Mouse (Mus musculus) limb, embryonic 12.5 days (tissue): ENCODE data around the gene Gm43720. TPM values are rescaled to one million over a fixed set of nuclear protein-coding genes. Genes with fewer than 3 reads are reported as not detected.

ENCODE experiments used
- ATAC-seq: fragments of 200-750 bp; cut with Nextera tagmentation; 2 replicates; pipeline ENCODE4 v1.8.0; 2017; ENCODE audit warnings: low read depth, moderate TSS enrichment; ENCODE audit not compliant: insufficient number of reproducible peaks, insufficient read depth, low FRiP score, low TSS enrichment
- H3K27ac ChIP-seq: fragments of 300-500 bp; sonication (generic); 2 replicates; pipeline ENCODE4 v1.5.1; 2016; ENCODE audit warnings: mild to moderate bottlenecking, moderate library complexity
- H3K27me3 ChIP-seq: fragments of 300-500 bp; sonication (generic); 2 replicates; pipeline ENCODE4 v1.6.1; 2016; ENCODE audit warnings: mild to moderate bottlenecking, moderate library complexity
- H3K36me3 ChIP-seq: fragments of 300-500 bp; sonication (generic); 2 replicates; pipeline ENCODE4 v1.6.1; 2016; ENCODE audit warnings: mild to moderate bottlenecking, moderate library complexity
- H3K4me1 ChIP-seq: fragments of 300-500 bp; sonication (generic); replicated peaks from 2 replicates; pipeline ENCODE4 v1.6.1; 2016
- H3K4me2 ChIP-seq: fragments of 300-500 bp; sonication (generic); 2 replicates; pipeline ENCODE4 v1.6.1; 2016; ENCODE audit warnings: mild to moderate bottlenecking, moderate library complexity
- H3K4me3 ChIP-seq: fragments of 300-500 bp; sonication (generic); replicated peaks from 2 replicates; pipeline ENCODE4 v1.5.1; 2016; ENCODE audit warnings: mild to moderate bottlenecking
- H3K9ac ChIP-seq: fragments of 300-500 bp; sonication (generic); replicated peaks from 2 replicates; pipeline ENCODE4 v1.6.1; 2016; ENCODE audit warnings: mild to moderate bottlenecking, moderate library complexity
- H3K9me3 ChIP-seq: fragments of 300-500 bp; sonication (generic); 2 replicates; pipeline ENCODE4 v1.6.1; 2016; ENCODE audit warnings: mild to moderate bottlenecking, moderate library complexity
- WGBS: fragments of 180-500 bp; shearing (Covaris S2); methylation state at CpG from one replicate; pipeline ENCODE4 v1.1.7; 2016; 5-methylcytosine and 5-hydroxymethylcytosine counted together
- polyA plus RNA-seq: library from polyadenylated mRNA; unstranded; fragments of >200 nt; fragmentation: Nextera tagmentation; extraction: Ambion mirVana; gene quantifications from 2 replicates; pipeline ENCODE4 v1.2.1, GENCODE M21; 2016

Gm43720 gene
- polyA plus RNA-seq, 1 experiment from 2014 or later = 0.25 TPM

DNA sequence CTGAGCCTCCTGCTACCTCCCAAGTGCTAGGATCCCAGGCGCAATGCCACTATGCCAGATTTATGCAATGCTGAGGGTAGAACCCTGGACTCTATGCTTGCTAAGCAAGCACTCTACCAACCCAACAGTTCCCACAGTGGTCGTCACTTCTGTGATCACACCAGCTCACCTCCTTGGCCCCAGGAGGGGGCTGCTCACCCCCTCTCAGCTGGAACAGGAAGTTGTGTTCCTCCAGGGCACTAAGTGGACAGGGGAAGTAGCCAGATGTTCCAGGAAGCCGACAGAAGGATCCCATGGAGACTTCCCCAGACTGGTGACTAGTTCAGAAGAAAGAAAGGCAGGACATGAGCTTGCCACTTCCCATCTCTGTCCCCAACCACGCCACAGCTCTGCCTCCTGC lies 17.8 kb downstream of the Gm43720 start:
- H3K9ac ChIP-seq = no peak overlapping the region

DNA sequence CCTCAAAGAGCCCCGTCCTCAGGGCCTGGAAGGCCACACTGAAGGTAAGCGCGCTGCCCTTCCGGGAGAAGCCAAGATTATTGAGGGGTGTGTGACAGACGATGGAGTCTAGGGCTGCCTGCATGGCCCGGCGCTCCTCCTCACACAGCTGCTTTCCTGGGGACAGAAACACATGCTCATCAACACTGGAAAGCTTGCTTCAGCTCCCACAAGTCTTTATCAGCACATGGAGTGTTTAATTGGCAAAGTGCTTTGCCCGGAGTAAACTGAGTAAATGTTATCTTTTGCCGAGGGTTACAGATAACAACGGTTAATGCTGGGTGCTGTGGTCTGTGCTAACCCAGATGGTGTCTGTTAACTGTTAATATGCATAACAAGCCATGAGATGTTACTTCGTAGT lies 18.9 kb downstream of the Gm43720 start:
- Histone ChIP-seq H3K36me3 (peaks cover 61% of the 10 kb centered on the region), H3K4me2 (no peak overlapping the region), H3K9me3 (no peaks in the 10 kb centered on the region), H3K4me3 (no peak overlapping the region), H3K9ac (no peak overlapping the region), H3K27ac (no peak overlapping the region), H3K4me1 (peaks cover 19% of the 10 kb centered on the region), H3K27me3 (no peaks in the 10 kb centered on the region)
- WGBS = 93% methylated on average over 11 of the region's 11 CpGs
- no peak for ATAC-seq

More for the DNA sequence above, 17.8 kb downstream of the Gm43720 start:
- Histone ChIP-seq H3K36me3 (peaks cover 65% of the 10 kb centered on the region), H3K4me3 (peak overlapping the region; percentile 88; the same call in 1 of the 2 replicates), H3K9me3 (no peaks in the 10 kb centered on the region), H3K27ac (no peak overlapping the region), H3K27me3 (no peaks in the 10 kb centered on the region), H3K4me2 (peak overlapping the region; percentile 99; the same call in 1 of the 2 replicates), H3K4me1 (peaks cover 13% of the 10 kb centered on the region)
- no peak for ATAC-seq
- WGBS = 79% methylated on average over 4 of the region's 4 CpGs

DNA sequence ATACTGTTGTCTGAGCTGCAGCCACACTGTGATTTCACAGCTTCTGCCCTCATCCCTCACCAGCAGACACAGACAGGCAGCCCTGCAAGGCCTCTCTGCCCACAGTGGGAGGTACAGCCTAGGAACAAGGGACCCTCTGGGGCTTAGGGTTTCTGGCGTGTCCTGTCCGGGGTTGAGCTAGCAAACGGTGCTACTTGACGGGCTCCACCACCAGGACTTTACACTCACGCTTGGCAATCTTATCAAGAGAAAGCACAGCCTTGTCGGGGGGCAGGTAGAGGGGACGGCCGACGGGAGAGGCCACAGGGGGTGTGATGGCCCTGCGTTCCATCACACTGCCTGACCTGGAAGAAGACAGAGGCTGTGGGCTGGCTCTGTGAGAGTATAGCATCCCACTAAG lies 19.7 kb downstream of the Gm43720 start:
- H3K27ac ChIP-seq = no peak overlapping the region
- ATAC-seq = no peak
- H3K4me2 ChIP-seq = no peak overlapping the region
- H3K4me3 ChIP-seq = no peak overlapping the region
- no peaks in the 10 kb centered on the region for H3K9me3 ChIP-seq
- peaks cover 20% of the 10 kb centered on the region for H3K4me1 ChIP-seq
- no peaks in the 10 kb centered on the region for H3K27me3 ChIP-seq
- 88% methylated on average over 10 of the region's 10 CpGs for WGBS
- peaks cover 55% of the 10 kb centered on the region for H3K36me3 ChIP-seq
- no peak overlapping the region; the same call in 1 of the 2 replicates for H3K9ac ChIP-seq

DNA sequence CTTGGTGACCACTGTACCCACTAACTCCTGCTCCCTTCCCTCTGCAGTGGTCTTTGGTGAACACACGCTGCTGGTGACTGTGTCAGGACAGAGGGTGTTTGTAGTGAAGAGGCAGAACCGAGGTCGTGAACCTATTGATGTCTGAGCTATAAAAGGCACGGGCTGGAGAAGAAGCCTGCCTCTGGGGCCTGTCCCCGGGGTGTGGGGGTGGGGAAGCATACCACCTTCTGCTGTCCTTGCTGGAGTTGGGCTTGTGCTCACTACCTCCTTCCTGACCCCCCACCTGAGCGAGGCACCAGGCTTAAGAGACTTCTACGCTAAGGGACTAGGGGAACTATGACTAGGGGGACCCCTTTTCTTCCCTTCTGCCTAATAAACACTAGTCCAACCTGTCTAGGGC lies 20.8 kb downstream of the Gm43720 start:
- Histone ChIP-seq H3K36me3 (peaks cover 55% of the 10 kb centered on the region), H3K9me3 (no peaks in the 10 kb centered on the region), H3K27ac (no peak overlapping the region), H3K27me3 (no peaks in the 10 kb centered on the region), H3K4me1 (peaks cover 20% of the 10 kb centered on the region), H3K4me3 (no peak overlapping the region), H3K4me2 (no peak overlapping the region), H3K9ac (0 out of 2 replicates have a peak overlapping the region, but pooled peaks have one; percentile 23)
- ATAC-seq = no peak
- 45% methylated on average over 7 of the region's 7 CpGs for WGBS

DNA sequence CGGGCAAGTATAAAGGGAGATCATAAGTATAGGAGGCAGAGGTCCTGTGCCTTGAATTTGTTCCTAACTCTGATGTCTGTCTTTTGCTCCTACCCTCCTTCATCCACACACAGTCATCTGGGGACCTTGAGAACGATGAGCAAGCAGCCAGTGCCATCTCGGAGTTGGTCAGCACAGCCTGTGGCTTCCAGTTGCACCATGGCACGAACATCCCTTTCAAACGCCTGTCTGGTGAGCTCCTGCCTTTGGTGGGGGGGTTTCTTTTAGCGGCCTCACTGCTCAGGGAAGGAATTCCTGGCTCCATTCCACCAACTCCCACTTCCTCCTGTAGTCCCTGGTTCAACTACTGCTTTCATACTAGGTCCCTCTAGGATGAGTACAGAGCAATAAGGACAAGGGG lies 21.2 kb downstream of the Gm43720 start:
- Histone ChIP-seq H3K9me3 (no peaks in the 10 kb centered on the region), H3K4me2 (no peak overlapping the region), H3K4me3 (no peak overlapping the region), H3K36me3 (peaks cover 55% of the 10 kb centered on the region), H3K27ac (no peak overlapping the region), H3K9ac (no peak overlapping the region), H3K27me3 (no peaks in the 10 kb centered on the region), H3K4me1 (peaks cover 20% of the 10 kb centered on the region)
- 92% methylated on average over 6 of the region's 6 CpGs for WGBS
- no peak for ATAC-seq

DNA sequence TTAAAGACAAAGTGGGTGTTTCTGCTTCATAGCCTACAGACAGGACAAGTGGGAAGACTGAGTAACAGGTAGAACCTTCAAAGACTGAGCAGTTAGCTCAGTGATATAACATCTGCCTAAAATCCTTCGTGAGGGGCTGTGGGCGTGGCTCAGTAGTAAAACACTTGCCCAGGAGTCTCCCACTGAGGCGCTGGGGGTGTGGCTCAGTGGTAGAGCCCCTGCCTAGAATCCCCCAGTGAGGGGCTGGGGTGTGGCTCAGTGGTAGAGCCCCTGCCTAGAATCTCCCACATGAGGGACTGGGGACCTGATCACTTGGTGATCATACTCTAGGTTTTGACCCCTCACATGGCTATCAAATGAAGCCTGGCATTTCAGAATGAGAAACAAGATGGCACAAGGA lies 21.7 kb downstream of the Gm43720 start:
- Histone ChIP-seq H3K4me2 (no peak overlapping the region), H3K9me3 (no peaks in the 10 kb centered on the region), H3K4me3 (no peak overlapping the region), H3K27ac (no peak overlapping the region), H3K9ac (no peak overlapping the region), H3K4me1 (peaks cover 18% of the 10 kb centered on the region), H3K36me3 (peaks cover 55% of the 10 kb centered on the region), H3K27me3 (no peaks in the 10 kb centered on the region)
- no peak for ATAC-seq
- 83% methylated on average over 3 of the region's 3 CpGs for WGBS

DNA sequence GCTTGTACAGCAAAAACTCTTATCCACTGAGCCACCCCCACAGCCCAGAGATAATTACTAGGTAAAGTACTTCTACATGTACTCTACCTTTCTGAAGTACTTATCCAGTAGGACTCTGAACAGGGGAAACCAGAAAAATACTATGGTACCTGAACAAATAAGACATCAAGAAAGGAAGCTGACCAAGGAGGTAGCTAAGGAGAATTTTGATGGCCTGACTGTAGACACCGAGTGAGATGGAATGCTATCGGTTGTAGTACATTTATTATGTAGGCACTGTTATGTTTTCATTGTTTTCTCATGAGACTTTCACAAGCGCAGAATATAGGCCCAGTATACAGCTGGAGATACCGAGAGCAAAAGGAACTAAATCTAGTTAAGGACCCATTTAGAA lies 22.2 kb downstream of the Gm43720 start:
- Histone ChIP-seq H3K4me3 (no peak overlapping the region), H3K27ac (no peak overlapping the region), H3K4me2 (no peak overlapping the region), H3K9ac (no peak overlapping the region), H3K27me3 (no peaks in the 10 kb centered on the region), H3K9me3 (no peaks in the 10 kb centered on the region), H3K4me1 (peaks cover 13% of the 10 kb centered on the region), H3K36me3 (peaks cover 55% of the 10 kb centered on the region)
- ATAC-seq = no peak
- 97% methylated on average over 4 of the region's 4 CpGs for WGBS

DNA sequence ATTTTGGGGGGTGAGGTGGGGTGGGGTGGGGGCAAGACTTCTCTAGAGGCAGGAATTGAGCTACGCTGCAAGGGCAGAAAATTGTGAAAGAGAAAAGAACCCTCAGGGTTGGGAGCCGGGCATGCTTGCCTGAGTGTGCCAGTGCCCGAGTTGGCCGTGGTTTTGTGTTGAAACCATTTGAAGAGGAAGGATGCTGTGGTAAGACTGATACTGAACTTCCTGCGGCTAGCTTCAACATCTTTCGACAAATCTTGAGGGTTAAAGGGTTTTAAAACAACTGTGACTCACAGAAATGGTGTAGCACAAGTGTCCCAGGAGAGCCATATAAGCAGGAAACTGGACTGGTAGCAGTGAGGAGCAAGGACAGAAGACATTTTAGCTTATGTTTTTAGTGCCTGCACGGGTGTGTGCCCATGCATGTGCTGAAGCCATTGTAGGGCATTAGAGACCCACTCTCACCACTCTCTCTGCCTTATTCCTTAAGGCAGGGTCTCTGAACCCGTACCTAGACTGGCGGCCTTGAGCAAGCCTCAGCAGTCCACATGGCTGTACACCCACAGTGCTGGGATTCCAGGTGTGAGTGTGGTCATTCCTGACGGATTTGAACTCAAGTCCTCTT lies 22.7 kb downstream of the Gm43720 start:
- H3K4me2 ChIP-seq = no peak overlapping the region
- 87% methylated on average over 10 of the region's 10 CpGs for WGBS
- peaks cover 50% of the 10 kb centered on the region for H3K36me3 ChIP-seq
- H3K4me3 ChIP-seq = no peak overlapping the region
- H3K27me3 ChIP-seq = no peaks in the 10 kb centered on the region
- no peak overlapping the region for H3K27ac ChIP-seq
- H3K9me3 ChIP-seq = no peaks in the 10 kb centered on the region
- no peak for ATAC-seq
- H3K9ac ChIP-seq = no peak overlapping the region
- H3K4me1 ChIP-seq = peaks cover 10% of the 10 kb centered on the region

DNA sequence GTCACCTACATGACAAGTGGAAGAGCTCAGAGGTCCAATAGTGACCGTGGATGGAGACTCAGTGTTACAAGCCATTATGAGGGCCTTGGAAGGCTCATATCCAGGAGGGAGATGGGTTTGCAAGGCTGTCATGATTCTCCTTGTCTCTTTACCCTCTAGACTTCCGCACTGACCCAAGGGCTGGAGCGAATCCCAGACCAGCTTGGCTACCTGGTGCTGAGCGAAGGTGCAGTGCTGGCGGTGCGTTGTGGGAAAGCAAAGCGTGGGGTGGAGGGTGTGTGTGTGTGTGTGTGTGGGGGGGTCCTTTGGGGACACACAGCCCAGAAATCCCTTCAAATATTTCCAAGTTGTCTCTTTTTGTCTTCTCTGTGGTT lies 23.7 kb downstream of the Gm43720 start:
- Histone ChIP-seq H3K9ac (peak overlapping the region; percentile 58), H3K9me3 (no peaks in the 10 kb centered on the region), H3K36me3 (peaks cover 40% of the 10 kb centered on the region), H3K4me3 (peak overlapping the region; percentile 58), H3K4me1 (peaks cover 10% of the 10 kb centered on the region), H3K27ac (peak overlapping the region; percentile 79), H3K4me2 (peak overlapping the region; percentile 82), H3K27me3 (no peaks in the 10 kb centered on the region)
- 20% methylated on average over 7 of the region's 7 CpGs for WGBS
- ATAC-seq = no peak; the same call in none of the 2 replicates

DNA sequence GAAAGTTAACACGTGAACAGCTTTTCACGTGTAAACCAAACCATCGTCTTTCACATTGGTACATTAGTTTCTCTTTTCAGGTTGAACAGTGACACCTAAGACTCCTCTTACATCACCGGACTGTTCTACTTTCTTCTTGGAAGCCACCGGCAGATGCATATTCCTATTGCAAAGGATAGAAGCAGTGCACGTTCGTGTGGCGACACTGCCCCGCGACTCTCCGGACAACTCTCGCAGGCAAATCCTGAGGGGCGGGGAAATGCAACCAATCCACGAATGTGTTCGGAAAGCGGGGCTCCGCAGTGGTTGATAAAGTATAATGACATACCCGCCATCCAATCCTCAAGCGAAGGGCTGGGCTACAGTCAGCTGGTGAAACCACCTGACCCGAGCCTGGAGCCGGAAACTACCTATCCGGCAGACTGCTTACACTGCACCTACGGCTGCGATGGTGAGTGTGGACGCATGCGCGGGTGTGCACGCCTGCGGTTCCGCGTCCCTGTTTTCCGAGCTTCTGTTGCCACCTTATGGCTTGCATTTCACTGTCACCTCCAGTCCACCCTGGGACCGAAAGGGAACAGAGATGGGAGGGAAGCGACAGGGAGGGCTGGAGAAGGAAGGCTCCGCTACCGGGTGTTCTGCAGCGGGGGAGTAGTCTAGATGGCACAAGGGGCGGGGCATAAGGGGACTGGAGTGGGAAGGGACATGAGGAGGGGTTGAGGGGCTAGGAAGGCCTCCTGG lies 24.2 kb downstream of the Gm43720 start, which contains the start of gene Lamtor4:
Lamtor4 (plus strand) TSS at position 130 of the 741 bp plus-strand sequence.
- H3K4me3 ChIP-seq = peak within 1 kb of the TSS; percentile 58

DNA sequence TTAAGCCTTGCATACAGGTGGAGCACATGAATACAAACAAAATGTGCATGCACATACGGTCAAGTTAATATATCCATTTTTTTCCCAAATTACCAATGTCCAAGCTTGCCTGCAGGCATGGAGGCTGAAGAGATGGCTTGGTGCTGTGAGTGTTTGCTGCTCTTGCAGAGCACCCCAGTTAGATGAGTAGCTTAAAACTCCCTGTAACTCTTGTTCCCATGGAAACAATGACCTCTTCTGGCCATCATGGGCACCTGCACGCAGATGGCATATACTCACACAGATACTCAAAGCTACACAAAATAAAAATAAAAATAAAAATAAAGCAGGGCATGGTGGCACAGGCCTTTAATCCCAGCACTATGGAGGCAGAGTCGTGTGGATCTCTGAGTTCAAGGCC lies 26.7 kb downstream of the Gm43720 start:
- H3K4me3 ChIP-seq = no peak overlapping the region

More for the DNA sequence above, 24.2 kb downstream of the Gm43720 start, which contains the start of gene Lamtor4:
- H3K27ac ChIP-seq = peak within 1 kb of the TSS; percentile 79
- under 1% methylated on average over 38 of the region's 38 CpGs for WGBS
- peaks cover 34% of the 10 kb centered on the region for H3K36me3 ChIP-seq
- ATAC-seq = peak; percentile 99
- H3K9ac ChIP-seq = peak within 1 kb of the TSS; percentile 58
- H3K4me2 ChIP-seq = peak within 1 kb of the TSS; percentile 82
- no peaks in the 10 kb centered on the region for H3K9me3 ChIP-seq
- H3K4me1 ChIP-seq = peaks cover 10% of the 10 kb centered on the region
- H3K27me3 ChIP-seq = no peaks in the 10 kb centered on the region

More for the DNA sequence above, 26.7 kb downstream of the Gm43720 start:
- ATAC-seq = no peak
- no peak overlapping the region for H3K4me2 ChIP-seq
- no peaks in the 10 kb centered on the region for H3K9me3 ChIP-seq
- H3K4me1 ChIP-seq = peaks cover 10% of the 10 kb centered on the region
- WGBS = 86% methylated on average over 3 of the region's 3 CpGs
- no peak overlapping the region for H3K27ac ChIP-seq
- H3K36me3 ChIP-seq = peaks cover 10% of the 10 kb centered on the region
- H3K9ac ChIP-seq = no peak overlapping the region
- H3K27me3 ChIP-seq = no peaks in the 10 kb centered on the region
